Mouse (Mus musculus) thymus, postnatal 25 days (tissue): ENCODE measurements around the gene Cyp46a1.

ENCODE experiments used
- DNase-seq: peaks from one replicate; pipeline ENCODE4 v3.0.0; 2022

Cyp46a1 gene

DNA sequence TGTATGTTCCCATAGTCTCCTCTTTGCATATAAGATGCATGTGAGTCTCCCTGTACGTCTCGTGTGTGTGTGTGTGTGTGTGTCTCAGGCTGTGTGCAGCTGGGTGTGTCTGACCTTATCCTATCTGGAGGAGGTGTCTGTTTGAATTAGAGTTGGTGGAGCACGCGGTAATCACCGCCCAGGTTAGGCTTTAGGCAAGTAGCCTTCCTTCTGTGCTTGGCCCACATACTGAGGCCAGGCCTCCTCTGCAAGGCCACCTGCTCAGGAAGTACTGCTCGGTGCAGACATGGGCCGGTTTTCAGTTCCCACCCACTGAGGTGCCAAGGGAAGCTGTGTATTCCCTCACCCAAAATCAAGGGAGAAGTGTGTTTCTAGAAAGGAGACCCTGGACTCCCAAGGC is 31.7 kb downstream of the Cyp46a1 start:
- no peak for DNase-seq

GRCm38 (mm10) chr12:108367909-108368308 is 33.7 kb downstream of the Cyp46a1 start:
- DNase-seq = no peak

GRCm38 (mm10) chr12:108368921-108369320 is 34.7 kb downstream of the Cyp46a1 start:
- DNase-seq = no peak

- no peak for DNase-seq
Observed at GRCm38 (mm10) chr12:108370596-108371428, 36.6 kb downstream of the Cyp46a1 start, which contains the start of gene Eml1. TSS of gene Eml1 (plus strand) at chr12:108370957.

- no peak for DNase-seq
Observed at GRCm38 (mm10) chr12:108371429-108371765, 37.2 kb downstream of the Cyp46a1 start.

DNA sequence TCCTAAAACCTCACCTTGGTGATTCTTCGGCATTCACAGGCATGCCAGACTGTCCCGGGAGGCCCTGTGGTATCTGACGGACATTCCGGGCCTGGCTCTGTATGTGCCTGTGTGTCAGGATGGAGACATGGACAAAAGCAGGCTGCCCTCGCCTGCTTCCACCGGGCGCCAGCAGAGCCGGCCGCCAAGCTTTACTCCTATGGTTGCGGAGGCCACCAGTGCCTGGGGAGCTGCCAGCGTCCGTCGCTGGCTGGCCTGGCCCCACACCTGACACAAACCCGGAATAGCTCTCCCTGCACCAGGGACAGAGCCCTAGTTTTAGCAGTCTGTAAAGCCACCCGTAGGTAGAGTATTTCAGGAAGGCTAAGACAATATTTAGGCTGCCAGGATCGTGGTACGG is 38.1 kb downstream of the Cyp46a1 start:
- DNase-seq = no peak

DNA sequence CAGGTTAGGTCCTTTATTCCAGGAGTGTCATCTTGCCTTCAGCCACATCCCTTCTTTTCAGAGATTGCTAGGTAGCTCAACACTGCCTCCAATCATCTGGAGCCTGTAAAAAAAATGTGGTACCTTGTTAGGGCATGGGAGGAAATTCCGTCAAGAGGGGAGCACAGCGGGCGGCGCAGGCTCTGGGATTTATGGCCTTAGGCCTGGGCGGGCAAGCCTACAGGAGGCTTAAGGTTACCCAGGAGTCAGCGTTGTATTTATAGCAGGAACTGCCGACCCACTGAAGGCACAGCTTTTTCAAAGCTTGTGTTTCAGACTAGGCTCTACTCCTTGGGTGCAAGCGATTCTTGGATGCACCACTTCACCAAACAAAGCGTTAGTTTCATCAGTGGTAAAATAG is 39.4 kb downstream of the Cyp46a1 start:
- DNase-seq = no peak

DNA sequence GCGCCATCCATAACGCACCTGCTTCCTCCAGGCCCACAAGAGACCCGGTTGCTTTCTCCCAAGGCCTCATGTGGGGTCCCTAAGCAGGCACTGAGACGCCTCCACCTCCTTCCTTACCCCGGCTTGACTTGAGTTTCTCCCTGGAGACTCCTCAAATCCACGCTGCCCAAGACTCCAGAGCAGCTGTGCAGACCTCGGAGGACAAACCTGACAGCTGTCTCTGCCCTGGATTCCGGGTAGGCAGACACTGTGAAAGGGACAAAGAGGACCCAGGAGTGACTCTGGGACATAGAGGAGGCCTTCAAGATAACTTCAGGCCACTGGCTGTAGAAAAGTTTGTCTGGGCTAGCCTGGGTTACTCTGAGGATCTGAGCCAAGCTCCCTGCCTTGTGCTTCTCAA is 40.5 kb downstream of the Cyp46a1 start:
- no peak for DNase-seq

GRCm38 (mm10) chr12:108378379-108379133 is 44.4 kb downstream of the Cyp46a1 start:
- no peak for DNase-seq

DNA sequence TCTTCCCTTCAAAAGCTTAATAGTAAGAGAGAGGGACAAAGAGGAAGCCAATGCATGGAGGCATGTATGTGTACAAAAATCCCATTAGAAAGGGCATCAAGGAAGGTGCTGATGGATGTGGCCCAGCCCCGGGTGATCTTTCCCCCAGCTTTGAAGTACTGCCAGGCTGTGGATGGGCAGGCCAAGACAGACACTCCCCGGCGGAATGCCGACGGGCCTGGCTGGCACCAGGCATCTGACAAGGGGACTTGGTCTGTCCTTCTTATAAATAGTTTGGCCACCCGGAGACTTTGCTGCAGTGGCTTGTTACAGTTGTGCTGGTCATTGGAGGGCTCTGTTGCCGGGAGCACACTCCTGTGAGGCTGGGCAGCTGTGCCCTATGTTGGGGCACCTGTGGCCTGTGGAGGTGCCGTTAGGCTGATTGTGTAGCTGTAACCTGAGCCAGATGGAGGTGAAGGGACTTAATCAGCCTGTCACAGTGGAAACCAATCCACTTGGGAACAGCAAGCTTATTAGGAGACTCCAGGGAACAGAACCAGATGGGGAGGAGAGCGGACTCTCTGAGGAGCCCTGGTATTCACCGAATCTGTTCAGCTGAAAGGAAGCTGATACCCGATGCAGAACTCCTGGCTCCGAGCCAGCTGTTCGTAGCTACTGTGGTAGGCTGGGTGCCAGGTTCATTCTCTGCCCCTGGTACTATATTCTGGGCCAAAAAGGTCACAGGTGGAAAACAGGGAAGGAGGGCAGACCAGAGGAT is 52.5 kb downstream of the Cyp46a1 start:
- no peak for DNase-seq

GRCm38 (mm10) chr12:108389718-108390117 is 55.5 kb downstream of the Cyp46a1 start:
- no peak for DNase-seq

GRCm38 (mm10) chr12:108392254-108393044 is 58.3 kb downstream of the Cyp46a1 start:
- no peak for DNase-seq

DNA sequence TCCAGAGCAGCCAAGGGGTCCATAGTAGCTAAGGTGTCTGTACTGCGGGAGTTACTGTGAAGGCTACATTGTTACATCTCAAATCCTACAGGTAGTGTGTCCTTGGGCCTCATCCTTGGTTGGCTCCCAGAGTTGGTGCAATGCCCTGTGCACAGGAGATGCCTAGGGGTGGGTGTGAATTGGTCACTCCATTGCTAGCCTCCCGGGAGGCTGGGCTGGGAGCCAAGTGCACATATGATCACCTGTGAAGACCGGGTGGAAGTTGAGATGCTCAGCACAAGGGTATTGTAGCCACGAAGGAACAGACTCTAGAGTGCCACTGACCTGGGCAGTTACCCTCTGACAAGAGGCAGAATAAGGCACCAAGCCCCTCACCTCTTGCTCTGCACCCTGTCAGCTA is 58.9 kb downstream of the Cyp46a1 start:
- no peak for DNase-seq

GRCm38 (mm10) chr12:108393637-108394036 is 59.5 kb downstream of the Cyp46a1 start:
- no peak for DNase-seq

GRCm38 (mm10) chr12:108394534-108395284 is 60.5 kb downstream of the Cyp46a1 start:
- no peak for DNase-seq

GRCm38 (mm10) chr12:108395285-108395660 is 61.1 kb downstream of the Cyp46a1 start:
- no peak for DNase-seq

GRCm38 (mm10) chr12:108396081-108396947 is 62.1 kb downstream of the Cyp46a1 start:
- DNase-seq = no peak

GRCm38 (mm10) chr12:108398681-108399080 is 64.5 kb downstream of the Cyp46a1 start:
- no peak for DNase-seq

- DNase-seq = no peak
Observed at GRCm38 (mm10) chr12:108399191-108399590, 65.0 kb downstream of the Cyp46a1 start.

DNA sequence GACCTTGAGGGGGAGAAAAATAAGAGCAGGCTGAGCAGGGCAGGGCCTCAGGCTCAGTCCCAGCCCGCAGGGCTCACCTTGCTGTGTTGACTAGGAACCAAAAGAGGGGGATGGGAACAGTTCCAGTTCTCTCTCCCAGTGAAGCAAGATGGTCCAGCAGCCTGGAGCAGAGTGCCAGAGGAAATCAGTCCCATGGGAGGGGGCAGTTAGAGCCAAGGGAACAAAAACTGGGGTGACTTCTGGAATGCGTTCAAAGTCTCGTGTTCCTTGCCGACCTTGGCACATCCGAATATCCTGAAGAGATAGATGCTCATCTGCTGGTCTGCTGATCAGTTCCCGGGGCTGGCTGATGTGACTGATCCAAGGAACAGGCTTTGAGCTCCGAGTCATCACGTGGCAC is 66.8 kb downstream of the Cyp46a1 start:
- DNase-seq = no peak

- DNase-seq = no peak
Observed at GRCm38 (mm10) chr12:108403957-108404356, 69.8 kb downstream of the Cyp46a1 start.
